18 mouse cellular contexts compared by ENCODE assay signal in the genomic region with DNA sequence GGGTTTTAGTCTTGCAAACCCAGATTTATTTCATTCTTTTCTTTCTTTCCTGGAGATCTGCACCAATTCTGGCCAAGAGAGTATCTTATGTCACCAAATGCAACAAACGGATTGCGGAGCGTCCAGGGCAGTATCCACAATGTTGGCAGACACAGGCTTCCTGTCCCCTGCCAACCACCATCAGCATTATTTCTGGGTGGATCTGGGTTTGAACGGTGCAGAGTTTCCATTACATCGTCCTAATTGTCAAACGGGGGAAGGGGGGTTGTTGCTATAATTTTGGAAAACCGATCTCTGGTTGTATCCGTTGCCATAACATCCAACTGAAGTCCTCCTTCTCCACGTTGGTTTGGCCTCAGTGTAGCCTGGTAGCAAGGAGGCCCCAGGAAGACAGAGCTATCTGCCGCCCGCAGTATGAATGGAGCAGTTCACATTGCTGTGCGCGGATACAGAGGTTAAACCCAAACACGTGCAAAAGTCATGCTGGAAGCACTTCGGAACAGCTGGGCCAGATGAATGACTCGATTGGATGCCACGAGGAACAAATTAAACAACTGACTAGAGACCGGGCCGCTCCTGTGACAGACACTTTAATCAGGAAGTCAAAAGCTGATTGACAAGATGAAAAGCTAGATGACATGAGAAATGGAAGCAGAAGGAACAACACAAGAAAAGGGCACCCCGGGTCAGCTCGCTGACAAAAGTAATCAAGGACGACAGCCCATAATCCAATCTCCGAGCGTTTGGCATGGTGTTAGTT.
DNase-seq lines count a peak whose midpoint lies in the region; TF ChIP-seq lines count a peak whose summit lies in the region.
"Had no signal": no experiment of that assay in that cellular context is flagged by ENCODE, and none has a peak within 500 bp of the region (broad histone marks: within the 10 kb centered on the region; RNA-seq: fewer than 3 reads in every experiment).

No protein-coding gene starts in this region.

- no peaks in the 10 kb centered on the region for H3K9me3 ChIP-seq in heart, embryonic 10.5 days
- H3K9me3 ChIP-seq: kidney, embryonic 15.5 days; neural tube, embryonic 12.5 days had no signal

- no peaks in the 10 kb centered on the region for H3K27me3 ChIP-seq in heart, embryonic 10.5 days (ENCODE audit: insufficient read depth, poor library complexity, severe bottlenecking)
- H3K27me3 ChIP-seq: kidney, embryonic 15.5 days; megakaryocyte, embryonic 14.5 days; neural tube, embryonic 12.5 days had no signal

- 85% methylated on average over 24 of the region's 24 CpGs for WGBS in heart, embryonic 10.5 days

- H3K36me3 ChIP-seq in heart, embryonic 10.5 days: no peaks in the 10 kb centered on the region
- H3K36me3 ChIP-seq: kidney, embryonic 15.5 days; neural tube, embryonic 12.5 days had no signal

- intact Hi-C loops in heart, postnatal 10 days (cut with DNase I): no loop called here

- no peak for TF ChIP-seq CTCF in brain, embryonic 14.5 days (IDR thresholded peaks at IDR 0.05; ENCODE audit: borderline replicate concordance, extremely low read depth, insufficient read depth, insufficient read length)

- peak; percentile 3 to 4 for DNase-seq in heart, postnatal 10 days
- DNase-seq in heart, embryonic 10.5 days (ENCODE audit: low spot score): no peak
- DNase-seq in brain, embryonic 14.5 days (ENCODE audit: low read depth): peak; percentile 35
- DNase-seq in embryo, embryonic 11 days: peak; percentile 65
- peak; percentile 38 for DNase-seq in forelimb bud, embryonic 11.5 days (ENCODE audit: low read depth, low spot score)
- no peak for DNase-seq in urinary bladder, adult 18-20 months (ENCODE audit: low spot score in 2 of 2)
- DNase-seq in frontal cortex, adult 2 months (ENCODE audit: extremely low spot score in 1 of 2, low spot score in 1 of 2): no peak
- DNase-seq: adrenal gland, adult 2 months; cerebellum, adult 9-11 months; gastrocnemius, postnatal 14 days; kidney, postnatal 4 days; liver; liver, postnatal 0 days; lung, postnatal 14 days had no signal

- H3K4me3 ChIP-seq in heart, embryonic 10.5 days: no peak overlapping the region
- H3K4me3 ChIP-seq: kidney, embryonic 15.5 days; megakaryocyte, embryonic 14.5 days; neural tube, embryonic 12.5 days had no signal

- TF ChIP-seq POLR2A in brain, embryonic 14.5 days (IDR thresholded peaks at IDR 0.05; ENCODE audit: borderline replicate concordance, extremely low read depth, insufficient read depth, insufficient read length, poor library complexity, severe bottlenecking): no peak

- no peak overlapping the region for H3K27ac ChIP-seq in heart, embryonic 10.5 days
- H3K27ac ChIP-seq: hindbrain, postnatal 0 days; kidney, embryonic 15.5 days; neural tube, embryonic 12.5 days had no signal

- H3K4me1 ChIP-seq in heart, embryonic 10.5 days: no peaks in the 10 kb centered on the region
- H3K4me1 ChIP-seq: kidney, embryonic 15.5 days; megakaryocyte, embryonic 14.5 days; neural tube, embryonic 12.5 days had no signal

Comparison
In these comparisons a context has a peak if more than half of its experiments do, and no peak if none do; other contexts are left out.
1. DNase-seq: peak in heart, postnatal 10 days (2 of 2), brain, embryonic 14.5 days (single experiment), embryo, embryonic 11 days (single experiment) and forelimb bud, embryonic 11.5 days (single experiment); none in heart, embryonic 10.5 days (single experiment), urinary bladder, adult 18-20 months (0 of 2) and frontal cortex, adult 2 months (0 of 2).